Mouse (Mus musculus) liver, adult 2 months (tissue): ENCODE data around the gene Smc1b.

ENCODE experiments used
- CTCF ChIP-seq: fragments of 200-500 bp; IDR thresholded peaks from 2 replicates; pipeline ENCODE4 v1.5.1; 2011; ENCODE audit warnings: low read depth, low read length, control low read depth
- POLR2A ChIP-seq: fragments of 200-500 bp; IDR thresholded peaks from 2 replicates; pipeline ENCODE4 v1.6.1; 2011; ENCODE audit warnings: low read length, control low read depth; ENCODE audit not compliant: insufficient read depth; ENCODE audit errors: extremely low read depth

DNA sequence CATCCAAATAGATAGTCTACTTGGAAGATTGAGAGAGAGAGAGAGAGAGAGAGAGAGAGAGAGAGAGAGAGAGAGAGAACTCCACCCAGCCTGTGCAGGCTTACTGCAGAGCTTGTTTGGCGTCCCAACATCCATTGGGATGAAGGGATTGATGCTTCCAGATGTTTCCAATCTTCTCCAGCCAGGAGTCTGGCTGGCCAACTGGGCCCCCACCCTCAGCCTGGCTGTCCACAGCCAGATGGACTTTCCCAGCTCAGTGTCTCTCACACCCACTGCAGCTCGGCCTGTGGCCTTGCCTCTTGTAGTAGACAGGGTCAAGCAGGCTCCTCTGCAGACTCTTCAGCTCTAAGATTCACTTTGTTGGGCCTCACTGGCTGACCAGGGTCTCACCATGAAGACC lies 40.3 kb upstream of the Smc1b start:
- TF ChIP-seq CTCF = no peak
- no peak for TF ChIP-seq POLR2A
